Mouse (Mus musculus) left cerebral cortex, postnatal 10 days (tissue): ENCODE measurements around the gene Hoxa5. TPM values are rescaled to one million over a fixed set of nuclear protein-coding genes. Genes with fewer than 3 reads are reported as not detected.

Experiments used
- DNase-seq, 2 experiments: peaks; one replicate each; pipeline ENCODE4 v3.0.0; 2021 to 2022; ENCODE audit warnings: low spot score in 2 of 2, mixed read lengths in 1 of 2; ENCODE audit errors: extremely low spot score in 1 of 2
- intact Hi-C: fragments of 180-260 bp; cut with DNase I; formaldehyde crosslinking; loops from one replicate; pipeline ENCODE4 v1.15.1; 2025
- total RNA-seq, 2 experiments: library from RNA; stranded (reverse); gene quantifications; 2 replicates each; pipeline ENCODE4 v1.2.3; 2021

The Hoxa5 gene
- total RNA-seq, result not detected

GRCm38 (mm10) chr6:52204050-52204752 lies at the start of gene Hoxa5:
Gene Hoxa5 (minus strand): TSS chr6:52204587.
- intact Hi-C loops, result no loop called here
- DNase-seq, result no peak

DNA sequence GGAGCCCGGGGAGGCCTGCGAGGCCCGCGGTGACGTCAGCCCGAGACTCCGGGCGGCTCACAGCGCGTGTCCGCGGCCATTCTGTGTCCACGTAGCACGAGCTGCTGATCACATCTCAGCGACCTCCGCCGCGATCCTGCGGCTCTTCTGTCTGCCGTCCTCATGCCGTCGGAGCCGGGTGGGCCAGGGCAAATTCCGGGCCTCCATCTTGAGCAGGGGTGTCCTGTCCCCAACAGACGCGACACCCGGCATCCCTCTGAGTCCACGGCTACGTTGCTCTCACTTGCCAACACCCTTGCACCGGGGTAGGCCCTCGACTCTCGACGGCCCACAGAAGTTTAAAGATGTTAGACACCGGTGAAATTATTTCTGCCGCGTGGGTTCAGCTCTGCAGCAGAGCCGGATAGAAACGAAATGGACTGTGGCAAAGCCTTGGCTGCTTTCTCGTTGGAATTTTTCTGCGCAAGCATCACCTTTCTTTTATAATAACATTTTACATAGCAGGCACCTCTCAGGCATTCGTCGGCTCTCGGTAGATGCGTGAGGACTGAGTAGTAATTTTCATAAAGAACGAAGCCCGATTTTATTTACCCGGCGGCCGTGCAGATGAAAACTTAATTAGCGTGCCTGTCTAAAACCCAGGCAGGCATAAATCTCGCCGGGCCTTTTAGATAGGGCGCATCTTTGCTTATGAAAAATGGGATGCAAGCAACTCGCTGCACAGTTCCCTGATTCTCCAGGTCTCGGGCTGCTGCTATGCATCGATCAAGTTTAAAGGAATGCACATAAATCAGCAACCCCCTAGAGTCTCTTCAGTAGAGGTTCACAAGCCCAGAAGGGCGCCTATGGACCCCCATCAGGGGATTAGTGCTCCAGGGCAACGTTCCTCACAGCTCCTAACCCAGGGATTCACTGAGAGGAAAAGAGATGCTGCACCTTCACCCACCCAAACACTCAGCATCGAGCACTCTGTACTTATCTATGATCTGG lies 49.4 kb upstream of the Hoxa5 start:
- DNase-seq, result no peak
- intact Hi-C loops, result loop anchor here (10.0 kb wide), 1 partner anchor 891 kb away; no protein-coding TSS in a partner anchor

- no peak for DNase-seq
- intact Hi-C loops, result loop anchor here (10.0 kb wide), 1 partner anchor 892 kb away; no protein-coding TSS in a partner anchor
Observed at GRCm38 (mm10) chr6:52252775-52253376, 48.5 kb upstream of the Hoxa5 start.

GRCm38 (mm10) chr6:52252016-52252774 lies 47.8 kb upstream of the Hoxa5 start:
- DNase-seq, result no peak
- intact Hi-C loops, result loop anchor here (10.0 kb wide), 1 partner anchor 893 kb away; no protein-coding TSS in a partner anchor

GRCm38 (mm10) chr6:52251177-52251879 lies 46.9 kb upstream of the Hoxa5 start:
- no peak for DNase-seq
- intact Hi-C loops, result loop anchor here (10.0 kb wide), 1 partner anchor 893 kb away; no protein-coding TSS in a partner anchor

DNA sequence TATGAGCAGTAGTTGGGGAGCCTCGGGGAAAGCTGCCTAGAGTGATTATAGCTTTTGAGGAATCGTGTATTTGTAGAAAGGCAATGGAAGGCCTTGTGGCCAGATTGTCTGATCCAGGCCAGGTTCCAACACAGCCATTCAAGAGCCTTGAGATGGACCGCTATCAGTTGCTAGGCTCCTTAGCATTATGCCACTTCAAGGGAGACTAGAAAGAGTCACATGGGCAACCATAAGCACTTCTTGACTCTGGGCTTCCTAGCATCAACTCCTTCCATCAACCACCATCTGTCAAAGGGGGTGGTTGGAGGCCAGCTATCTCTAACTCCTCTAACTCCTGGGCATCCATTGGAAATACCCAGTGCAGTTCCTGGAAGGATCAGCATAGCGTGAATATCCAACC lies 45.4 kb upstream of the Hoxa5 start:
- intact Hi-C loops, result loop anchor here (10.0 kb wide), 1 partner anchor 895 kb away; no protein-coding TSS in a partner anchor

DNA sequence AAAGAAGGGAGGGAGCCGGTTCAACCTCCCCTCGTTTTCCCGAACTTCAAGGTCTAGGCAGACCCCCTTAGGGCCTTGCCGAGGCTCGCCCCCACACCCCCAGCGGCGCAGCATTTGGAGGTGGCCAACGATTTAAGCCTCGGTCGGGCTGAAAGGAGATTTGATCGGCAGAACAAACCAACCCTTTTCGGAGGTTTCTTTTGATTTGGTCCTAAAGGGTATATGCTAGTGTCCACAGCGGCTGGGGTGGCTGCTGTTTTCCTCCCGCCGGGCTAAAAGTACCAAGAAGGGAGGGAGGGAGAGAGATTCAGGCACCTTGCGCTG lies 45.0 kb upstream of the Hoxa5 start:
- DNase-seq, result no peak
- intact Hi-C loops, result no loop called here

More for the DNA sequence above, 45.4 kb upstream of the Hoxa5 start:
- no peak for DNase-seq

DNA sequence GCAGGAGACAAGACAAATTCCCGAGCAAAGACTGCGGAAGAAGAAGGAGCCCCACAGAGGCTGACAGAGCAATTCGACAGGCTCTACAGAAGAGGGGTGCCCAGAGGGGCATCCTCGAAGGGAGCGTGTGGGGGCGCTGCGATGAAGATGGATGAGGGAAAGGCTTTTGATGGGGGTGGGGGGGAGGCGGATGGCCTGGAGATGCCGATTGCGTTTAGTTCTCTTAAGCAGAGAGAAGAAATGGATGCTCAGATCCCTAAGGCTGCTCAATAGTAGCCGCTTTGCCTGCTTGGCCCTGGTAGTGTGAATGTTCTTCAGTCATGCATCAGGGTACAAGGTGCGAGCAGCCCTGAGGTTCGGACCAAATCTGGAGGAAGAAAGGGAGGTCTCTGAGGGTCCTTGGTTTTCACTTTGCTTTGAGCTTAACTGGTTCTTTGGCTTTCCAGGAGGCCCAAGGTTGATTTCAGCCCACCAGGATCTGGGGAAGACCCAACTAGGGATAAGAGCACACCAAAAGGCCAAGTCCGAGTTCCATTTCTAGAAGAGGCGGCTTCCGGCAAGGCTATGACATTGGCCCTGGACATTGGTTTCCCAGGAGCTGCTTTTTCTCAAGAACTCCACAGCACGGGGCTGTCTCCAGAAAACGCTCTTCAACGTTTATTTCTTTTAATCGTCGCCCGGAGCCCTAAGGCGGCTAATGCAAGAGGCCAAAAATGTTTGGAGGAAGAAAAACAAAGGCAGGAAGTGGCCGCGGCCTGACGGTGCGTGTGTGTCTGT lies 44.4 kb upstream of the Hoxa5 start:
- intact Hi-C loops, result no loop called here
- DNase-seq, result no peak

- no peak for DNase-seq
- intact Hi-C loops, result no loop called here
Observed at GRCm38 (mm10) chr6:52247766-52248637, 43.6 kb upstream of the Hoxa5 start.

DNA sequence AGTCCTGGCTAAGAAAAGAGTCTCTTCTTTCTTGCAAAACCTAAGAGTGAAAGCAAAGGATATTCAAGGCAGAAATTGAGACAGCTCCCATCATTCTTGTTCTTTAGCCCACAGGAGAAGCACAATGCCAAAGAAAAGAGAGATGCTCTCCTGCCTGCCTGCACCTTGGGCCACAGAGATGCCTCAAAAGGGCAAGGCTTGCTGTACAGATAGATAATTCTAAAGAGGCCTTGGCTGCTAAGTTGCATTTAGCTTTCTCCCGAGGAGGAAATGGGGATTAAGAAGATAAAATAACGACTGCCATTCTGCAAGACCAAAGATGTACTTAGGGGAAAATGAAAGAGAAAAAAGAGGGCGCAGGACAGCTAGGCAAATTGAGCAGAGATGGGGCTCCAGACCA lies 42.5 kb upstream of the Hoxa5 start:
- intact Hi-C loops, result no loop called here
- DNase-seq, result no peak

- no peak for DNase-seq
- intact Hi-C loops, result no loop called here
Observed at GRCm38 (mm10) chr6:52246403-52246803, 42.0 kb upstream of the Hoxa5 start.

GRCm38 (mm10) chr6:52245757-52246142 lies 41.4 kb upstream of the Hoxa5 start, which contains the start of gene Hoxa11:
Gene Hoxa11 (minus strand): TSS chr6:52245810.
- no peak for DNase-seq
- intact Hi-C loops, result no loop called here

- intact Hi-C loops, result no loop called here
- no peak for DNase-seq
Observed at GRCm38 (mm10) chr6:52245040-52245756, 40.8 kb upstream of the Hoxa5 start.

DNA sequence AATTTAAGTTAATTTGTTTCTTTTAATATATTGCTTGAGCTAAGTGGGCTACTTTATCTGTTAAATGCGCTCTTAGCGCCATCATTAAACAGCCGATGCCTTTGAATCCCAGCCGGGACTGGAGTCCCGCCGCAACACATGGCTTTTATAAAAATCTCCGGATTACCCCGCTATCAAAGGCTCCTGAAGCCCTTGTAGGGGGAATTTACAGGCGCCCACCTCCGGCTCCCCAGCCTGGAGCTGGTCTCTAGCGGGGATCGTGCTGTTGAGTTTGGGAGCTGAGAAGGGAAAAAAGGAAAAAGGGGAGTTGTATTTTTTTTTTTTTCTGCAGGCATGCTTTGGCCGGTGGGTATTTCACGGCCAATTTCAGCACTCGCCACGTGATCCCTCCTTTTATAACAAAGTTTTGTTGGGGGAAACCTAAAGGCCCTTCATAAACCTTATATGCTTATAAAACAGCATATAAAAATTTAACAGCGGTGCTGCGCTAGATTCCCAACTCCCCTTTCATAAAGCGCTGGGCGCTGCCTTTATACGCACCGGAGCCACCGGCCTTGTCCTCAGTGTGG lies 40.2 kb upstream of the Hoxa5 start:
- intact Hi-C loops, result no loop called here
- no peak for DNase-seq

- no peak for DNase-seq
- intact Hi-C loops, result no loop called here
Observed at GRCm38 (mm10) chr6:52243681-52244121, 39.3 kb upstream of the Hoxa5 start.
